Mouse (Mus musculus) lung, embryonic 14.5 days (tissue): ENCODE results near the gene Col15a1. TPM values are rescaled to one million over a fixed set of nuclear protein-coding genes. Genes with fewer than 3 reads are reported as not detected.

Experiments used
- ATAC-seq: fragments of 200-750 bp; cut with Nextera tagmentation; 2 replicates; pipeline ENCODE4 v1.8.0; 2017; ENCODE audit warnings: mild to moderate bottlenecking, moderate TSS enrichment, moderate library complexity; ENCODE audit not compliant: insufficient read depth
- DNase-seq: peaks from one replicate; pipeline ENCODE4 v3.0.0-alpha.2; 2015
- H3K27ac ChIP-seq: fragments of 300-500 bp; sonication (generic); 2 replicates; pipeline ENCODE4 v1.5.1; 2014; ENCODE audit warnings: low read depth, mild to moderate bottlenecking, moderate library complexity
- H3K27me3 ChIP-seq: fragments of 300-500 bp; sonication (generic); 2 replicates; pipeline ENCODE4 v1.6.1; 2014; ENCODE audit warnings: low read length, control low read depth; ENCODE audit not compliant: insufficient read depth
- H3K36me3 ChIP-seq: fragments of 300-500 bp; sonication (generic); 2 replicates; pipeline ENCODE4 v1.6.1; 2014; ENCODE audit warnings: control low read depth; ENCODE audit not compliant: insufficient read depth
- H3K4me1 ChIP-seq: fragments of 300-500 bp; sonication (generic); 2 replicates; pipeline ENCODE4 v1.6.1; 2014; ENCODE audit warnings: antibody characterized with exemption, control low read depth; ENCODE audit not compliant: insufficient read depth
- H3K4me2 ChIP-seq: fragments of 300-500 bp; sonication (generic); 2 replicates; pipeline ENCODE4 v1.6.1; 2014; ENCODE audit warnings: mild to moderate bottlenecking
- H3K4me3 ChIP-seq: fragments of 300-500 bp; sonication (generic); 2 replicates; pipeline ENCODE4 v1.5.1; 2014; ENCODE audit warnings: low read depth, low read length
- H3K9ac ChIP-seq: fragments of 300-500 bp; sonication (generic); 2 replicates; pipeline ENCODE4 v1.6.1; 2014
- H3K9me3 ChIP-seq: fragments of 300-500 bp; sonication (generic); 2 replicates; pipeline ENCODE4 v1.6.1; 2016; ENCODE audit warnings: low read depth, low read length, control low read depth
- CTCF ChIP-seq: IDR thresholded peaks from 2 replicates; pipeline ENCODE4 v1.5.1; 2016; ENCODE audit warnings: antibody characterized with exemption, low read depth
- WGBS: fragments of 180-500 bp; shearing (Covaris S2); extraction: QIAGEN DNeasy Blood & Tissue Kit; methylation state at CpG from one replicate; pipeline ENCODE4 v1.1.7; 2014; 5-methylcytosine and 5-hydroxymethylcytosine counted together
- polyA plus RNA-seq: library from polyadenylated mRNA; unstranded; fragments of >200 nt; fragmentation: Nextera tagmentation; extraction: Ambion mirVana; gene quantifications from 2 replicates; pipeline ENCODE4 v1.2.1, GENCODE M21; 2014

Gene Col15a1
- polyA plus RNA-seq, 1 experiment from 2014 or later, result 22.1 TPM

- no peaks in the 10 kb centered on the region for H3K9me3 ChIP-seq
- peaks cover 9% of the 10 kb centered on the region; the same call in 1 of the 2 replicates for H3K4me1 ChIP-seq
- H3K27ac ChIP-seq, result no peak overlapping the region
- H3K4me2 ChIP-seq, result no peak overlapping the region
- no peaks in the 10 kb centered on the region for H3K27me3 ChIP-seq
- WGBS, result 87% methylated on average over 5 of the region's 5 CpGs
- H3K4me3 ChIP-seq, result no peak overlapping the region
- no peak overlapping the region for H3K9ac ChIP-seq
- TF ChIP-seq CTCF, result no peak
- ATAC-seq, result no peak
- no peaks in the 10 kb centered on the region for H3K36me3 ChIP-seq
- no peak for DNase-seq
Measured at GRCm38 (mm10) chr4:47280126-47280525, 72.2 kb downstream of the Col15a1 start.

- ATAC-seq (no peak), DNase-seq (no peak)
- no peaks in the 10 kb centered on the region for H3K36me3 ChIP-seq
- H3K9ac ChIP-seq, result no peak overlapping the region
- no peak for TF ChIP-seq CTCF
- no peaks in the 10 kb centered on the region for H3K27me3 ChIP-seq
- no peaks in the 10 kb centered on the region for H3K9me3 ChIP-seq
- no peak overlapping the region for H3K27ac ChIP-seq
- H3K4me3 ChIP-seq, result no peak overlapping the region
- 46% methylated on average over 6 of the region's 6 CpGs for WGBS
- H3K4me2 ChIP-seq, result no peak overlapping the region
- peaks cover 10% of the 10 kb centered on the region; the same call in 1 of the 2 replicates for H3K4me1 ChIP-seq
Measured at GRCm38 (mm10) chr4:47281920-47282682, 74.1 kb downstream of the Col15a1 start.

GRCm38 (mm10) chr4:47284311-47284710, 76.3 kb downstream of the Col15a1 start:
- peaks cover 8% of the 10 kb centered on the region; the same call in 1 of the 2 replicates for H3K4me1 ChIP-seq
- DNase-seq, result no peak
- H3K4me2 ChIP-seq, result no peak overlapping the region
- no peaks in the 10 kb centered on the region for H3K9me3 ChIP-seq
- no peak for TF ChIP-seq CTCF
- no peak for ATAC-seq
- H3K36me3 ChIP-seq, result no peaks in the 10 kb centered on the region
- H3K27ac ChIP-seq, result no peak overlapping the region; the same call in 1 of the 2 replicates
- no peaks in the 10 kb centered on the region for H3K27me3 ChIP-seq
- no peak overlapping the region for H3K4me3 ChIP-seq
- 66% methylated on average over 6 of the region's 6 CpGs for WGBS
- H3K9ac ChIP-seq, result no peak overlapping the region

GRCm38 (mm10) chr4:47284874-47285273, 76.9 kb downstream of the Col15a1 start:
- WGBS, result 41% methylated on average over 9 of the region's 9 CpGs
- DNase-seq (peak; percentile 50), ATAC-seq (peak; percentile 26; the same call in 1 of the 2 replicates)
- Histone ChIP-seq H3K27me3 (no peaks in the 10 kb centered on the region), H3K36me3 (no peaks in the 10 kb centered on the region), H3K27ac (no peak overlapping the region), H3K4me1 (peaks cover 7% of the 10 kb centered on the region; the same call in 1 of the 2 replicates), H3K4me3 (no peak overlapping the region), H3K9ac (no peak overlapping the region), H3K4me2 (no peak overlapping the region), H3K9me3 (no peaks in the 10 kb centered on the region)
- TF ChIP-seq CTCF, result no peak

- Histone ChIP-seq H3K27ac (no peak overlapping the region), H3K36me3 (no peaks in the 10 kb centered on the region), H3K4me1 (peaks cover 7% of the 10 kb centered on the region; the same call in 1 of the 2 replicates), H3K27me3 (no peaks in the 10 kb centered on the region), H3K9me3 (no peaks in the 10 kb centered on the region), H3K4me2 (no peak overlapping the region), H3K9ac (no peak overlapping the region), H3K4me3 (no peak overlapping the region)
- ATAC-seq (no peak), DNase-seq (no peak)
- no peak for TF ChIP-seq CTCF
- WGBS, result 85% methylated on average over 3 of the region's 3 CpGs
Measured at GRCm38 (mm10) chr4:47286599-47287147, 78.7 kb downstream of the Col15a1 start.

- H3K4me1 ChIP-seq, result peaks cover 7% of the 10 kb centered on the region; the same call in 1 of the 2 replicates
- no peaks in the 10 kb centered on the region for H3K9me3 ChIP-seq
- no peak overlapping the region for H3K27ac ChIP-seq
- H3K36me3 ChIP-seq, result no peaks in the 10 kb centered on the region
- 65% methylated on average over 4 of the region's 4 CpGs for WGBS
- H3K4me3 ChIP-seq, result no peak overlapping the region
- no peak for DNase-seq
- TF ChIP-seq CTCF, result no peak
- no peak overlapping the region for H3K4me2 ChIP-seq
- no peak for ATAC-seq
- H3K9ac ChIP-seq, result no peak overlapping the region
- H3K27me3 ChIP-seq, result no peaks in the 10 kb centered on the region
Measured at GRCm38 (mm10) chr4:47287468-47287867, 79.5 kb downstream of the Col15a1 start.

GRCm38 (mm10) chr4:47288306-47288705, 80.3 kb downstream of the Col15a1 start:
- Histone ChIP-seq H3K4me2 (no peak overlapping the region), H3K4me3 (no peak overlapping the region), H3K27me3 (no peaks in the 10 kb centered on the region), H3K27ac (no peak overlapping the region), H3K9ac (no peak overlapping the region), H3K9me3 (no peaks in the 10 kb centered on the region), H3K4me1 (peaks cover 11% of the 10 kb centered on the region; the same call in 1 of the 2 replicates), H3K36me3 (no peaks in the 10 kb centered on the region)
- ATAC-seq, result no peak
- DNase-seq, result no peak
- 69% methylated on average over 4 of the region's 4 CpGs for WGBS
- TF ChIP-seq CTCF, result no peak
